ENCODE assay signal across 9 mouse cellular contexts in the genomic region with DNA sequence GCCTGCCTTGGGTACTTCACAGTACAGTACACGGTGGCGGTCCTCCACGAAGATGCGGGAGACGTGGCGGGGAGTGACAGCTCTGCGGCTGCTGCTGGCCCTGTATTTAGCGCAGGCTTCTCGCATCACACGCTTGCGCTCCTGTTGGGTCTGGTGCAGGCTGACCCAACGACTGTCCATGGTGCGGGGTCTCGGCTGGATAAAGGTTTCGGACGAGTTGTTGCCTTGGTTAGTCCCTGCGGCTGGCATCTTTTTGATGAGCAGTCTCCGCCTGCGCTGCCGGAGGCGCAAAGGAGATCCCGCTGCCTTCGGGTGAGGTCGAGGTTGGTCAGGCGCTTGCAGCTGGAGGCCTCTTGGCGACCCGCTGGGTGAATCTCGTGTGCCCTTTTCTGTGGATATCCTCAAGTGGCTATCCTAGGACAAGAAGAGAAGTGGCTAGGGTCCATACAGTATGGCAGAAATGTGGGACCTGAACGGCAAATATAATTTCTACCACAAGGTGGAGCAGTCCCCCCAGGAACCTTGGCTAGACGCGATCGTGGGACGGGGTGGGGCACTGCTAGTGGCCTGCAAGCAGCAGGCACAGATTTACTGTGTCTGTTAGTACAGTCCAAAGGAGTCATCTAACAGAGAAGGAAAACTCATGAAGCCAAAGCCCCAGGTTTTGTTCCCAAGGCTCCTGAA. TPM values are rescaled to one million over a fixed set of nuclear protein-coding genes. Genes with fewer than 3 reads are reported as not detected.
A peak's percentile ranks its signal among the peaks of the same experiment; 100 is the strongest.
DNase-seq lines count a peak whose midpoint lies in the region; ATAC-seq and TF ChIP-seq lines count a peak whose summit lies in the region.
"Had no signal": no experiment of that assay in that cellular context is flagged by ENCODE, and none has a peak within 500 bp of the region (broad histone marks: within the 10 kb centered on the region; RNA-seq: fewer than 3 reads in every experiment).

No protein-coding gene starts in this region.

- H3K36me3 ChIP-seq in MEL (ENCODE audit: control insufficient read depth in 1 of 2, insufficient read depth in 2 of 2, low read length in 2 of 2): no peaks in the 10 kb centered on the region

- no peaks in the 10 kb centered on the region for H3K9me3 ChIP-seq in MEL (replicated peaks; ENCODE audit: insufficient read depth, low read length)

- TF ChIP-seq POLR2A in MEL (IDR thresholded peaks at IDR 0.05; ENCODE audit: control insufficient read depth in 1 of 2, insufficient read depth in 1 of 2, low read depth in 1 of 2, low read length in 2 of 2, poor library complexity in 1 of 2): no peak
- no peak for TF ChIP-seq POLR2A in cerebellum, adult 2 months (IDR thresholded peaks at IDR 0.05; ENCODE audit: borderline replicate concordance, insufficient read depth, low read length)
- TF ChIP-seq POLR2A in lung, adult 2 months (IDR thresholded peaks at IDR 0.05; ENCODE audit: borderline replicate concordance, extremely low read depth, low read depth, low read length): no peak

- no peaks in the 10 kb centered on the region for H3K4me1 ChIP-seq in MEL (ENCODE audit: control insufficient read depth in 1 of 2, insufficient read depth in 2 of 2, low read length in 2 of 2)
- peaks cover 1% of the 10 kb centered on the region; the same call in 1 of the 2 replicates for H3K4me1 ChIP-seq in cerebellum, adult 2 months (ENCODE audit: control insufficient read depth, insufficient read depth, low read length)
- H3K4me1 ChIP-seq in lung, adult 2 months (ENCODE audit: control insufficient read depth, insufficient read depth, low read length): 0 out of 2 replicates have a peak, but pooled peaks cover 2% of the 10 kb centered on the region

- H3K27me3 ChIP-seq in MEL (ENCODE audit: control insufficient read depth in 1 of 2, insufficient read depth in 2 of 2, low read length in 2 of 2): no peaks in the 10 kb centered on the region
- H3K27me3 ChIP-seq in cerebellum, adult 2 months (ENCODE audit: control insufficient read depth, insufficient read depth, low read length): no peaks in the 10 kb centered on the region; the same call in 1 of the 2 replicates

- 4% methylated on average over 33 of the region's 33 CpGs for WGBS in cerebellum, adult 2 months
- 16% methylated on average over 33 of the region's 33 CpGs for WGBS in lung, adult 2 months

- no peak overlapping the region for H3K27ac ChIP-seq in MEL (ENCODE audit: control insufficient read depth, low read depth, low read length)
- H3K27ac ChIP-seq in cerebellum, adult 2 months (ENCODE audit: insufficient read depth, low read length): no peak overlapping the region
- H3K27ac ChIP-seq: macrophage had no signal

- peak; percentile 66 for ATAC-seq in frontal cortex, adult (ENCODE audit: low TSS enrichment)

- no peak overlapping the region for H3K9ac ChIP-seq in MEL (ENCODE audit: control insufficient read depth, low read depth, low read length, poor library complexity, severe bottlenecking)

- peak; percentile 21 for TF ChIP-seq RAD21 in MEL (IDR thresholded peaks at IDR 0.05; ENCODE audit: low read depth, low read length)

- no peak overlapping the region for H3K4me3 ChIP-seq in MEL (ENCODE audit: control insufficient read depth in 1 of 2, insufficient read depth in 1 of 2, low read depth in 2 of 2, low read length in 2 of 2)
- H3K4me3 ChIP-seq in cerebellum, adult 2 months (replicated peaks; ENCODE audit: insufficient read depth, low read depth, low read length): peak overlapping the region; percentile 14
- no peak overlapping the region for H3K4me3 ChIP-seq in lung, adult 2 months (replicated peaks; ENCODE audit: extremely low read depth, low read depth, low read length)

- peak in 2 of 3 experiments; percentile 39 to 42; a peak in 3 of 6 replicates for TF ChIP-seq CTCF in MEL (IDR thresholded peaks at IDR 0.05 in 2 of 3, conservative IDR thresholded peaks at IDR 0.05 in 1 of 3; ENCODE audit: control insufficient read depth in 1 of 3, insufficient read depth in 1 of 3, low read depth in 2 of 3, low read length in 3 of 3, poor library complexity in 1 of 3, severe bottlenecking in 1 of 3)
- TF ChIP-seq CTCF in cerebellum, adult 2 months (IDR thresholded peaks at IDR 0.05; ENCODE audit: borderline replicate concordance, insufficient read depth, low read depth, low read length): peak; percentile 86
- TF ChIP-seq CTCF in lung, adult 2 months (IDR thresholded peaks at IDR 0.05; ENCODE audit: insufficient read depth, low read length): peak; percentile 76

- no peak for TF ChIP-seq EP300 in MEL (IDR thresholded peaks at IDR 0.05; ENCODE audit: low read depth in 1 of 2, low read length in 2 of 2)

- peak; percentile 5 for DNase-seq in MEL (ENCODE audit: low read depth, low spot score)
- peak; percentile 66 to 74 for DNase-seq in cerebellum, adult 2 months
- DNase-seq in heart, postnatal 4 days: peak; percentile 86
- DNase-seq in layer of hippocampus, adult 11-12 months (ENCODE audit: low spot score): peak; percentile 86
- DNase-seq in lung, adult 2 months: peak; percentile 65
- DNase-seq in ovary, adult 18-20 months (ENCODE audit: low spot score): peak; percentile 33
- peak; percentile 43 for DNase-seq in urinary bladder, adult 2 months (ENCODE audit: low spot score)

- no peaks in the 10 kb centered on the region for H3K79me2 ChIP-seq in MEL (ENCODE audit: control insufficient read depth, insufficient read depth, low read length, poor library complexity)

TF ChIP-seq in MEL, 35 proteins besides CTCF, POLR2A, EP300 and RAD21:
- TF ChIP-seq MAZ (IDR thresholded peaks at IDR 0.05; ENCODE audit: low read depth, low read length) (no peak), SMC3 (IDR thresholded peaks at IDR 0.05; ENCODE audit: low read depth, low read length) (peak; percentile 36)

RNA-seq across cellular contexts. Expression of gene Kctd15, which starts 19.4 kb away (rescaled TPM):
- total RNA-seq in MEL (2012; rRNA removed): not detected in 2 replicates
- polyA plus RNA-seq in MEL (2012; ENCODE audit: insufficient read depth in 1 of 2, insufficient read length in 2 of 2, low read depth in 1 of 2, low replicate concordance in 2 of 2, missing spikeins in 1 of 2): not detected
- polyA plus RNA-seq in cerebellum, adult 2 months (2012; rRNA removed): 16.5 and 17.5 TPM in 2 replicates
- total RNA-seq in heart, postnatal 4 days (2021): 1 to 10 TPM; 3.4 to 5.1 TPM
- 25.1 and 27.5 TPM in 2 replicates for polyA plus RNA-seq in lung, adult 2 months (2012; rRNA removed)
- 63.9 and 67.8 TPM in 2 replicates for polyA plus RNA-seq in urinary bladder, adult 2 months (2012; rRNA removed)
- polyA plus RNA-seq: macrophage had no signal

Comparison
In these comparisons a context has a peak if more than half of its experiments do, and no peak if none do; other contexts are left out.
1. DNase-seq: peak in every context shown above with its lines; median percentile 86 in heart, postnatal 4 days; 86 in layer of hippocampus, adult 11-12 months; 70 in cerebellum, adult 2 months; 65 in lung, adult 2 months; 43 in urinary bladder, adult 2 months; 33 in ovary, adult 18-20 months; 5 in MEL.
2. RNA of gene Kctd15, which starts 19.4 kb away (polyA plus RNA-seq): 63.9 to 67.8 TPM in urinary bladder, adult 2 months, 25.1 to 27.5 TPM in lung, adult 2 months and 16.5 to 17.5 TPM in cerebellum, adult 2 months; not detected in MEL; every median in the first group is over 10 times any median in the second.
3. Peak in every context shown above with its lines, with median percentiles within 50 percentile points of each other: CTCF ChIP-seq.